Mouse (Mus musculus) adrenal gland, adult 2 months (tissue): Measurements from ENCODE around the gene Dazap2. TPM values are rescaled to one million over a fixed set of nuclear protein-coding genes. Genes with fewer than 3 reads are reported as not detected.
"Not testable (repeated sequence)": the region's sequence is repeated elsewhere in the genome, so short reads cannot be mapped to it uniquely, and the experiment has no call there.

Source experiments
- DNase-seq: peaks from one replicate; pipeline ENCODE4 v3.0.0; 2021
- long read RNA-seq: library from polyadenylated mRNA; stranded (forward); transcript quantifications from one replicate; pipeline ENCODE4 v2.0.0, GENCODE M21; 2021
- polyA plus RNA-seq: library from polyadenylated mRNA; depleted of rRNA; stranded (reverse); fragments of >200 nt; gene quantifications from 2 replicates; pipeline ENCODE4 v1.2.3, GENCODE M21; 2012; rRNA removed
- total RNA-seq, 2 experiments: library from RNA; stranded (reverse); gene quantifications; 2 replicates each; pipeline ENCODE4 v1.2.3; 2021

Gene Dazap2
- total RNA-seq = 100 to 1,000 TPM; 211 to 277 TPM
- 887 and 1,091 TPM in 2 replicates for polyA plus RNA-seq
- long read RNA-seq, transcript Dazap2-201 (4 exons, 2,135 nt) = major isoform, 107 of 140 reads
- long read RNA-seq, partial matches to known transcripts = 15 of 140 reads
- long read RNA-seq, other reads (novel, unspliced or antisense) = 18 of 140 reads

DNA sequence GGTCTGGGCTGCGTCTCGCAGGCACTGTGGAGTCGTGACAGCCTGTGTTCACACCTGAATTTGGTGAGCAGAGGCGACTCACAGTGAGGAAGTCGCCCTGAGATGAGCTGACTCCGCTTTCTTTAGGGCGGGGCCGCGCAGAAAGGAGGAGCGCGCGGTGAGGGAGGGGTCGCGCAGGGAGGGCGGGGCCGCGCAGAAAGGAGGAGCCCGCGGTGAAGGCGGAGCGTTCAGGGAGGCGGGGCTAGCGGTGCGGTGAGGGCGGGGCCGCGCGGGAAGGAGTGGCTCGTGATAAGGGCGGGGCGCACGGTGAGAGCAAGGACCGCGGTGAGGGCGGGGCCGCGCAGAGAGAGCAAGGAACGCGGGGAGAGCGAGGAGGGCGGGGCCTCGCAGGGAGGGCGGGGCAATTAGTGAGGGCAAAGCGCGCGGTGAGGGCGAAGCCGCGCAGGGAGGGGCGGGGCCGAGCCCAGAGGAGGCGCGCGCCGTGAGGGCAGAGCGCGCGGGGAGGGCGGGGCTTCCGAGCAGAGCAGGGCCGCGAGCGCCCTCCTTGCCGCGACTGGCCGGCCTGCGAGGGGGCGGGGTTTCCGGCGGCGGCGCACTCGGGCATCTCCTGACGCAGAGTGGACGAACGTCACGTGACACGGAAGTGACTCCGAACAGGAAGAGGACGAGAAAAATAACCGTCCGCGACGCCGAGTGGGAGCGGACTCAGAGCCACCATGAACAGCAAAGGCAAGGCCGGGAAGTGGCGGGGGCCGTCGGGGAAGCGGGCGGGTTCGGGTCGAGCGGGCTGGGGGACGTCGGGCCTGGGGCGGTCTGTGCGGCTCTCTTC is at the start of gene Dazap2:
Dazap2 (plus strand) TSS at position 354 of the 829 bp plus-strand sequence.
- peak; percentile 99 for DNase-seq

DNA sequence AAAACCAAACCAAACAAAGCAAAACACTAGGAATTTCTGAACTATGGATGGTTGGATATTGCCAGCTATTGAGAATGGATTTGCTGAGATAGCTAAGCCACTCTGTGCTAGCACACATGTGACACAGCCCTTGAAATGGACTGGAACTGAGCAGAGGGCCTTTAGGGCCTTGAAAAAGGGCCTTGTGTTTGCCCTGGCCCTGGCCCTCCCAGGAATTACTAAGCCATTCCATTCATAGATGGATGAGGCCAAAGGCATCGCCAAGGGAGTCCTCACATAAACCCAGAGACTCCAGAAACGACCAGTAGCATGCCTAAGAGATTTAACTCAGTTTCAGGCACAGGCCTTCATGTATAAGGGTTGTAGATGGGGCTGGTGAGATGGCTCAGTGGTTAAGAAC is 48.6 kb upstream of the Dazap2 start:
- peak; percentile 47 for DNase-seq

DNA sequence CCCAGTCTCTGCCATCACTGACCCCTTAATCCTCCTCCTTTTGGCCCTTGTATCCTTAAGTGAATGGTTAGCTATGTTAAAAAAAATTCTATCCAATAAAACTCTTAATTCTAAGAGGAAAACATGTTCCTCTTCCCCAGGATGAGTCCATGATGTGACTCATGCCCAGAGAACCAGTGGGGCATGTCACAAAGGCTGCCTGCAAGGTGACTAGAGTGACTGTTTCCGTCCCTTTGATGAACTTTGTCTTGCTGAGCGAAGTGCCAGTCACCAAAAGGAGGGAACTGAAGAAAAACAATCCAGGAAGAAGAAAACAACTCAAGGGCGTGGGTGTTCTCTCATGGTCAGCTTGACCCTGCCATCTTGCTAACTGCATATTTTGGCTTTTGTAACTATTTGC is 45.9 kb upstream of the Dazap2 start:
- DNase-seq = peak; percentile 48

DNA sequence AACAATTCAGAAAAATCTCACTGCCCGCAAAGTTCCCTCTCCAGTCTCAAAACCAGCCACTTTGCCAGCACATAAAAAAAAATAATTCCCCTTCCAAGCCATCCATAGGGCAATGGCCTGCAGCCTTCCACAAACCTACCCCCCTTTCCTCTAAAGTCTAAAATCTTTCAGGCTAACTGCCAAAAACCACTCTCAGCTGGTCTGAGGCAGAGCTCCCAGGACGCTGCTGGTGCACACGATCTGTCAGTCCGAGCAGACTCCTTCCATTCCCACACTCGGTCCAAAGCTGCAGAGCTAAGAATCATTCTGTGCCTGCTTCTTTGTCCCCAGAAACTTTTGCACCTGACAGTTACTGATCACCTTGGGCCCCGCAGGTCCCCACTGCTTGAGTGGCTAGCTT is 41.2 kb upstream of the Dazap2 start:
- no peak for DNase-seq

DNA sequence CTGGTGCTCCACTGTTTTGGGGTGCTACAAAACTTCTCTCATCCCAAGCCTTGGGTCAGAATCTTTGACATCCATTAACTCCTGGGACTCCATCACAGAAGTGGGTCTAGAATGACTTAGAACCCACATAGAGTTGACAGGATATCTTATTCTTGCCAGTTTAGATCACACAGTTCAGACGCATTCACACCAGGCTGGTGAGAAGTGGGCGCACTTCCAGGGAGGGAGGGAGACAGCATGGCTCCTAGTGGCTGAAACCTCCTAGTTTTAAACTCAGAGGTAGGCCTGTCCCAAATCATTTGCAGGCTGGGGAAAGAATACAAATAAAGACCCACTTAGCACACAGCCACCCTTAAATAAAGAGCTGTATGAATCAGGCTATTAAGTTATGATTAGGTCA is 40.8 kb upstream of the Dazap2 start:
- DNase-seq = no peak

DNA sequence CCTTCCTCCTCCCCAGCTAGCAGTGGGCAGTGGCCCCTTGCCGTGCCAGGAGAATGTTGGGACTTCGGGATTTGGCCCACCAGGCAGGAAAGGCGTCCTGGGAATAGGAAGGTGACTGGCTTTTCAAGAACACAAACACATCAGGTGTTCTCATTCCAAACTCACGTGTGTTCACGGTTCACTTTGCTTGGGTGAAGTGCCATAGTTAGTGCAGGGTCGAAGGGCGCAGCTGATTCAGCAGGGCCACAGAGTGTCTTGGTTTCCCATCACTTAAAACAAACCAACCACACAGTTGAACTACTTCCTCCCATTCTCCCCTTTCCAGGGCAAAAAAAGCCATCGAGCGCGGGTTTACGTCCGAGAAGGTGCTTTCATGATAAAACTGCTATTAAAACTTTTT is 39.8 kb upstream of the Dazap2 start:
- DNase-seq = no peak

GRCm38 (mm10) chr15:100576392-100576791 is 38.8 kb upstream of the Dazap2 start:
- no peak for DNase-seq

GRCm38 (mm10) chr15:100576810-100577209 is 38.3 kb upstream of the Dazap2 start:
- DNase-seq = no peak

DNA sequence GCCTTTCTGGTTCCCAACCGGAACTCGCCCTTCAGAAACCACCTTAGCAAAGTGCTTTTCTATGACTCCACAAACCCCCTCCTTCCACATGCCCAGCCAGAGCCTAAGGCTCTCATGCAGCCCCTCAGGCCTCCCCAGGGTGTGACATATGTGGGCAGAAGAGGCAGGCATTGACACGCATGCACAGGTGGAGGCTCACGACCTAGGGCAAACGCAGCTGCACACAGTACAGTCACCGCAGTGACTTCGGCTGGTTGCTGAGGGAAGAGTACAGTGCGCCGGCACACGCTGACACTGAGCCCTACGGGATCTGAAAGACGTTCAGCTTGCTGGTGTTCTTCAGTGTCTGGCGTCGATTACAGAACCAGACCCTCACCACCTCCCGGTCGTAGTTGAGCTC is 37.2 kb upstream of the Dazap2 start:
- DNase-seq = no peak

DNA sequence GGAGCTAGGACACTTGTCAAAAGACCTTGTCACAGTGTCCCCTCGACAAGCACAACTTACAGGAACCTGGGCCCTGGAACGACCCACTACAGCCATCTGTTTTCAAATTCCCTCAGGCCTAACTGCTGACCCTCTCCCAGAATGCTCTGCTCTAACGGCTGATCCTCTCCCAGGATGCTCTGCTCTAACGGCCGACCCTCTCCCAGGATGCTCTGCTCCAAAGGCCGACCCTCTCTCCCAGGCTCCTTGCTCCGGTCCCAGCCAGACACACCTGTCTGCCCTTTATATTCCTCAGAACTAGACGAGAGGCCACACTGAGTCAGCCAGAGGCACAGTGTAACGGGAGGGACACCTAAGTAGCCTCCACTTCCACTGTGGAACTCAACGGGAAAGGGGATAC is 35.0 kb upstream of the Dazap2 start:
- no peak for DNase-seq

- DNase-seq = no peak
These were observed 29.2 kb upstream of the Dazap2 start for GRCm38 (mm10) chr15:100585931-100586330.

DNA sequence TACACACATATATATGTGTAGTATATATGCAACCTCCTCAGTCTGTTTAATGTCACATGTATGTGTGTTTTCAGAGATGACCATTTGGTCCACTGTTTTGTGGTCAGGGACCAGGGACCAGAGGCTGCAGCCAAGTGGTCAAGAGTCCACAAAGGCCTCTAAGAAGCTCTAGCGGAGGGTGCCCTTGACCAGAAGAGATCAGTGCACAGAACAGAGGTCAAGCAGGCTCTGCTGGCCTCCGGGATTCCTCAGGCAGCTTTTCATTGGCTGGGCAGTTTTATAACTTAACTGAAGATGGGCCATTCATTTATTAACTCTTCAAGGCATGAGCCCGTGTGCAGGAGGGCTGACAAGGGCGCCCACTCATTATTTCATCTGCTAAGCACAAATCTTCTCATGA is 28.0 kb upstream of the Dazap2 start:
- DNase-seq = no peak

DNA sequence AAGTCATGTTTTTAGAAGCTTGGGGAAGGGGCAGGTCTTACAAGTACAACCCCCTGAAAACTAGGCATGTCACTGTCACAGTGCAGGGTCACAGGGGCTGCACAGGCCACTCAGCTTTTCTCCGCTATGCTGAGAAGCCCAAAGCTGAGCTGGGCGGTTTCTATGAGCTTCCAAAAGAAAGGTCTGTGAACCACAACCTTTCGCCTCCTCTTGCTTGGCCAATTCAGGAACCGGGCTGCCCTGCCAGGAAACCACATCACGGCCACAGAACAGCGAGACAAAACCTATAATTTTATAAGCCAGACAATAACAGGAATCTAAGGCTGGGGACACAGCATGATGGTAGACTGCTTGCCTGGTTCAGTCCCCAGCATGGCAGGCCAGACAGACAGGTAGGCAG is 26.9 kb upstream of the Dazap2 start:
- DNase-seq = no peak

- DNase-seq = no peak
These were observed 24.7 kb upstream of the Dazap2 start for GRCm38 (mm10) chr15:100590436-100590835.

DNA sequence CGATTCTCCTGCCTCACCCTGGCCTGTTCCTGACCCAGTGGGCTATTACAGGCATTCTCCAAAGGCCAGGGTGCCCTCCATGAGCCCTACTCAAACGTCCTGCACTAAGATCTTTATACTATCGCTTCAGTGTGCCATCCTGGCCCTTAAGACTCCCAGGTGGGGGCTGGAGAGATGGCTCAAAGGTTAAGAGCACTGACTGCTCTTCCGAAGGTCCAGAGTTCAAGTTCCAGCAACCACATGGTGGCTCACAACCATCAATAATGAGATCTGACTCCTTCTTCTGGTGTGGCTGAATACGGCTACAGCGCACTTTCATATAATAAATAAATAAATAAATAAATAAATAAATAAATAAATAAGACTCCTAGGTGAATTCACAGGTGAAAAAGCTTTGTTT is 22.3 kb upstream of the Dazap2 start:
- DNase-seq = no peak

DNA sequence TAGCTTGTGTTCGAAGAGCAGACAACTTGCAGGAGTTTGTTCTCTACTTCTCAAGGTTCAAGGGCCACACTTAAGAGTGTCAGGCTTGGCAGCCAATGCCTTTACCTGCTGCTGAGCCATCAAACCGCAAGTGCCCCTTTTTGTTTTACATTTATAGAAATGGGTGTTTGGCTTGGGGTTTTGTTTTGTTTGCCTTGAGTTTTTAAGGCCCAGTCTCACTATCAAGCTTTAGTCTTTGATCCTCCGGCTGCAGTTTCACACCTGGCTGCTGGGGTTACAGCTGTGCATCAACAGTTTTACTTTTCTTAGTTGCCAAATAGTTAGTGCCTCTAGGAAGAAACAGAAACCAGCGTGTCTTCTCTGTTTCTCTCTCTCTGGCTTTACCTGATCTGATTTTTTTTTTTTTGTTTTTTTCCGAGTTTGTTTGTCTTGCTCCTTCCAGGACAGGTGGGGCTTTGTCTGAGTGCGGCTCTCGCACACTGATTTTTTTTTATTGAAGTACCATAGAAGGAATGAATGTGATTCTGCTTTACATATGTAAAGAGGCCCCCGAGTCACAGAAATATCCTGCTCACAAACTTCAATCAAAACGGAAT is 16.8 kb upstream of the Dazap2 start:
- no peak for DNase-seq

- peak; percentile 68 for DNase-seq
These were observed 16.3 kb upstream of the Dazap2 start for GRCm38 (mm10) chr15:100598883-100599275.

DNA sequence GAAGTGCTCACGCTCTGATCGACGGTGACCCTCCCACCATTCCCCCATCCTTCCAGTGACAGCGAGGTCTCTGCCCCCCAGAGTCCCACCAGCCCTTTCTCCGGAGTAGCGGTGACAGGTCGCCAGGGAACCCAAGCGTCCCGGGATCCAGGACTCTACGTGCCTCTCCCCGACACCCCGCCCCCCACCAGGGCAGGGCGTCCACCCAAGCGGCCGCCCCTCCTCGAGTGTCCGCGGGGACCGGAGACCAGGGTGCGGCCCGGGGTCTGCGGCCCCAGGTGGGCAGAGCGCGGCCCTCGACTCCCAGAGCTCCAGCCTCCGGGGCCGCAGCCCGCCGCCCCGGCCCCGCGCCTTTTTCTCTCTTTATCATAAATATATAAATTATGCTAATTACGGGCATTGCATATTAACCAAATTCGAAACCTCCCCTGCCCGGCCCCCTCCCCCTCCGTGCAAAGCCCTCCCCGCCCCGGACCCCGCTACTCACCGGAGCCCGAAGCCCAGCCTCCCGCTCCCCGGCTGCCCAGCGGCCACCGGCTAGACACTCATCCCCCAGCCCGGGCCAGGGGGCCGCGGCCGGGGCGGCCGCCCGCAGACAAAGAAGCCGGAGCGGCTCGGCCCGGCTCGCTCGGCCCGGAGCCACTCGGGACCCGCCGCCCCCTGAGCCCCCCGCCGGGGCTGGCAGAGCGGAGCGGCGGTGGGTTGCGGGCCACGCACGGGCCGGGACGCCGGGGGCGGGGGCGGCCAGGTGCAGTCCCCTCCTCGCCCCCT is 15.7 kb upstream of the Dazap2 start, which contains the start of gene Pou6f1:
Pou6f1 (minus strand) TSS at position 709 of the 771 bp plus-strand sequence.
- peak; percentile 74 for DNase-seq

DNA sequence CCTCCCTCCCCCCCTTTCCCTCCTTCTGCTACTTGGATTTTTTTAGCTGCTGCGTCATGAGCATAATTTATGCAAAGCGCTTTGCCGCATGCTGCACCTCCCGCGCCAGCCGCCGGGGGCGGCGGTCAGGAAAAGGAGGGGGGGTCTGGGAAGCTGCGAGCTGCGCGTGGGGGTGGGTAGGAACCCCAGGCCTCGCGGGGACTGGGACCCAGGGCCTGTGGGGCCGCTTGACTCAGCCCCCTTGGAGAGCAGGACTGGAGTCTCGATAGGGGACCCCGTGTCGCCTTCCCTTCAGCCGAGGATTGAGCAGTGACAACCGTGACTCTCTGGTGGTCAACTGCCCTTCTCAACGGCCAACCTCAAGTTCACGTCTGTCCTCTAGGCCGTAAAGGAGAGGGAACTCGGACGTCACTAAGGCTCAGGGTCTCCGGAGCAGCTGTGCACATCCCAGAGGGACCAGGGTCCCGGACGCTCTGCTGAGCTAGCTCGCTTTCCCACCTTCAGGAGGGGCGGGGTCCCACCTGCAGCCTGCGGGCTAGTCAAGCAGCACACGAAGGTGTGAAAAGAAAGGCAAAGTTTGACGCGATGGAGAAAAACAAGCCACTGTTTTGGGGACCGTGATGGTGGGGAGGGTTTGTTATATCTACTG is 15.0 kb upstream of the Dazap2 start:
- peak; percentile 87 for DNase-seq

GRCm38 (mm10) chr15:100600696-100601272 is 14.4 kb upstream of the Dazap2 start:
- DNase-seq = no peak

GRCm38 (mm10) chr15:100601669-100602068 is 13.5 kb upstream of the Dazap2 start:
- no peak for DNase-seq

DNA sequence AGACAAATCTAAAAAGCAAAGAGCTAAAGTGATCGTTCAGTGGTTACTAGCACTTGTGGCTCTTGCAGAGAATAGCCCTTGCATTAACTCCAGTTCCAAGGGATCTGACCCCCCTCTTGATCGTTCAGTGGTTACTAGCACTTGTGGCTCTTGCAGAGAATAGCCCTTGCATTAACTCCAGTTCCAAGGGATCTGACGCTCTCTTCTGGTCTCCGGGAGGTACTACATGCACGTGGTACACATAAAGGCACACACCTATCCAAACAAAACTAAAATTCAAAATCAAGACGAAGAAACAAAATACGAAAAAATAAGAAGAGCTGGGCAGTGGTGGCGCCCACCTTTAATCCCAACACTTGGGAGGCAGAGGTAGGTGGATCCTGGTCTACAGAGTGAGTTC is 8.5 kb upstream of the Dazap2 start:
- not testable (repeated sequence) for DNase-seq
